Mouse (Mus musculus): ENCODE results near the gene Gm49355. TPM values are rescaled to one million over a fixed set of nuclear protein-coding genes. Genes with fewer than 3 reads are reported as not detected.

Gm49355 gene
- total and polyA plus RNA-seq, 2 experiments from 2014 or later = 0.08 to 0.52 TPM

- no peak for TF ChIP-seq CTCF (IDR thresholded peaks at IDR 0.05; ENCODE audit: low read depth)
- no peak for DNase-seq (ENCODE audit: low spot score)
- Histone ChIP-seq H3K27me3 (ENCODE audit: insufficient read depth, low read length) (peaks cover 66% of the 10 kb centered on the region), H3K9ac (replicated peaks; ENCODE audit: low read length) (no peak overlapping the region), H3K4me1 (ENCODE audit: insufficient read depth, low read length) (peaks cover 4% of the 10 kb centered on the region; the same call in 1 of the 2 replicates), H3K4me3 (ENCODE audit: low read length) (no peak overlapping the region), H3K27ac (no peak overlapping the region), H3K4me2 (ENCODE audit: low read depth, low read length) (peak overlapping the region; percentile 25), H3K9me3 (ENCODE audit: low read length) (no peaks in the 10 kb centered on the region), H3K36me3 (ENCODE audit: insufficient read depth, low read length) (no peaks in the 10 kb centered on the region)
- 1% methylated on average over 16 of the region's 16 CpGs for WGBS
- ATAC-seq = peak; percentile 27; the same call in 1 of the 2 replicates
Observed at GRCm38 (mm10) chr14:12337998-12338809, 54.4 kb downstream of the Gm49355 start.

GRCm38 (mm10) chr14:12338811-12339565 lies 55.2 kb downstream of the Gm49355 start:
- TF ChIP-seq CTCF (IDR thresholded peaks at IDR 0.05; ENCODE audit: low read depth) = no peak
- DNase-seq (ENCODE audit: low spot score) (no peak), ATAC-seq (no peak)
- no peak overlapping the region for H3K4me3 ChIP-seq (ENCODE audit: low read length)
- no peak overlapping the region for H3K4me2 ChIP-seq (ENCODE audit: low read depth, low read length)
- whole genome bisulfite sequencing = 3% methylated on average over 10 of the region's 10 CpGs
- H3K36me3 ChIP-seq (ENCODE audit: insufficient read depth, low read length) = no peaks in the 10 kb centered on the region
- peaks cover 73% of the 10 kb centered on the region for H3K27me3 ChIP-seq (ENCODE audit: insufficient read depth, low read length)
- H3K4me1 ChIP-seq (ENCODE audit: insufficient read depth, low read length) = peaks cover 4% of the 10 kb centered on the region; the same call in 1 of the 2 replicates
- H3K27ac ChIP-seq = no peak overlapping the region
- H3K9ac ChIP-seq (replicated peaks; ENCODE audit: low read length) = no peak overlapping the region
- no peaks in the 10 kb centered on the region for H3K9me3 ChIP-seq (ENCODE audit: low read length)

- H3K4me2 ChIP-seq (ENCODE audit: low read depth, low read length) = no peak overlapping the region
- no peaks in the 10 kb centered on the region for H3K9me3 ChIP-seq (ENCODE audit: low read length)
- ATAC-seq (no peak), DNase-seq (ENCODE audit: low spot score) (no peak)
- no peak overlapping the region for H3K27ac ChIP-seq
- H3K4me3 ChIP-seq (ENCODE audit: low read length) = no peak overlapping the region
- H3K9ac ChIP-seq (replicated peaks; ENCODE audit: low read length) = no peak overlapping the region
- no peaks in the 10 kb centered on the region for H3K36me3 ChIP-seq (ENCODE audit: insufficient read depth, low read length)
- 2% methylated on average over 19 of the region's 19 CpGs for WGBS
- TF ChIP-seq CTCF (IDR thresholded peaks at IDR 0.05; ENCODE audit: low read depth) = no peak
- peaks cover 73% of the 10 kb centered on the region for H3K27me3 ChIP-seq (ENCODE audit: insufficient read depth, low read length)
- H3K4me1 ChIP-seq (ENCODE audit: insufficient read depth, low read length) = peaks cover 4% of the 10 kb centered on the region; the same call in 1 of the 2 replicates
Observed at GRCm38 (mm10) chr14:12340238-12341074, 56.7 kb downstream of the Gm49355 start.

GRCm38 (mm10) chr14:12341075-12341788 lies 57.5 kb downstream of the Gm49355 start:
- no peak for TF ChIP-seq CTCF (IDR thresholded peaks at IDR 0.05; ENCODE audit: low read depth)
- ATAC-seq (no peak), DNase-seq (ENCODE audit: low spot score) (no peak)
- Histone ChIP-seq H3K4me3 (ENCODE audit: low read length) (peak overlapping the region; percentile 14; the same call in 1 of the 2 replicates), H3K9me3 (ENCODE audit: low read length) (no peaks in the 10 kb centered on the region), H3K4me2 (ENCODE audit: low read depth, low read length) (0 out of 2 replicates have a peak overlapping the region, but pooled peaks have one; percentile 3), H3K36me3 (ENCODE audit: insufficient read depth, low read length) (no peaks in the 10 kb centered on the region), H3K4me1 (ENCODE audit: insufficient read depth, low read length) (peaks cover 4% of the 10 kb centered on the region; the same call in 1 of the 2 replicates), H3K9ac (replicated peaks; ENCODE audit: low read length) (no peak overlapping the region), H3K27me3 (ENCODE audit: insufficient read depth, low read length) (peaks cover 74% of the 10 kb centered on the region), H3K27ac (no peak overlapping the region)
- WGBS = 1% methylated on average over 42 of the region's 42 CpGs

- peaks cover 4% of the 10 kb centered on the region; the same call in 1 of the 2 replicates for H3K4me1 ChIP-seq (ENCODE audit: insufficient read depth, low read length)
- ATAC-seq (no peak), DNase-seq (ENCODE audit: low spot score) (no peak)
- peaks cover 74% of the 10 kb centered on the region for H3K27me3 ChIP-seq (ENCODE audit: insufficient read depth, low read length)
- H3K36me3 ChIP-seq (ENCODE audit: insufficient read depth, low read length) = no peaks in the 10 kb centered on the region
- no peak overlapping the region for H3K4me3 ChIP-seq (ENCODE audit: low read length)
- H3K4me2 ChIP-seq (ENCODE audit: low read depth, low read length) = no peak overlapping the region
- H3K27ac ChIP-seq = no peak overlapping the region
- H3K9ac ChIP-seq (replicated peaks; ENCODE audit: low read length) = no peak overlapping the region
- no peaks in the 10 kb centered on the region for H3K9me3 ChIP-seq (ENCODE audit: low read length)
- no peak for TF ChIP-seq CTCF (IDR thresholded peaks at IDR 0.05; ENCODE audit: low read depth)
- WGBS = 4% methylated on average over 24 of the region's 24 CpGs
Observed at GRCm38 (mm10) chr14:12341789-12342457, 58.1 kb downstream of the Gm49355 start.
